Mouse (Mus musculus): Measurements from ENCODE around the gene Ogfrl1. TPM values are rescaled to one million over a fixed set of nuclear protein-coding genes. Genes with fewer than 3 reads are reported as not detected.
"Not testable (repeated sequence)": the region's sequence is repeated elsewhere in the genome, so short reads cannot be mapped to it uniquely, and the experiment has no call there.

Gene Ogfrl1
- 10 to 100 TPM; 11.9 to 12.4 TPM for total RNA-seq (2021)
- long read RNA-seq, experiment 1, full-length matches to known transcripts, result 17 of 31 reads
- long read RNA-seq, experiment 1, partial matches to known transcripts, result 0 of 31 reads
- long read RNA-seq, experiment 1, other reads (novel, unspliced or antisense), result 14 of 31 reads
- long read RNA-seq, experiment 2, full-length matches to known transcripts, result 22 of 50 reads
- long read RNA-seq, experiment 2, partial matches to known transcripts, result 6 of 50 reads
- long read RNA-seq, experiment 2, other reads (novel, unspliced or antisense), result 22 of 50 reads

DNA sequence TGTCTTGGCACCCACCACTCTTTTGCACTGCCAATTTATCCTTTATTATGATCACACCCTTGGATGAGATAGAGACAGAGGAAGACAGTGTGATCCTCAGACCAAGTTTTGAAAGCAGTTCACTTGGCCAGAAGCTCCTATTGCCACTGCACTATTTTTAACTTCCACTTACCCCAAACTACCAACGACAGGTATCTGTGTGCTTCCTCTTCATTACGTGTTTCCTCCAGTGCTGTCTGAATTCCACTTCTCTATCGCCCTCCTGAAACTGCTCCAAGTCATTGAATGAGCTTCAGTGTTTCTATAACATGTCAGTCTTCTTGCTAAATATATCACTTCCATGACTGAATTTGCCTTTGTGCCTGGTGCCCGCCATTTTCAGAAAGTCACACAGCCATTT, at the start of gene Ogfrl1:
Ogfrl1 (minus strand) TSS at position 150 of the 400 bp plus-strand sequence.
- no peak for DNase-seq (ENCODE audit: low spot score in 2 of 2)

DNA sequence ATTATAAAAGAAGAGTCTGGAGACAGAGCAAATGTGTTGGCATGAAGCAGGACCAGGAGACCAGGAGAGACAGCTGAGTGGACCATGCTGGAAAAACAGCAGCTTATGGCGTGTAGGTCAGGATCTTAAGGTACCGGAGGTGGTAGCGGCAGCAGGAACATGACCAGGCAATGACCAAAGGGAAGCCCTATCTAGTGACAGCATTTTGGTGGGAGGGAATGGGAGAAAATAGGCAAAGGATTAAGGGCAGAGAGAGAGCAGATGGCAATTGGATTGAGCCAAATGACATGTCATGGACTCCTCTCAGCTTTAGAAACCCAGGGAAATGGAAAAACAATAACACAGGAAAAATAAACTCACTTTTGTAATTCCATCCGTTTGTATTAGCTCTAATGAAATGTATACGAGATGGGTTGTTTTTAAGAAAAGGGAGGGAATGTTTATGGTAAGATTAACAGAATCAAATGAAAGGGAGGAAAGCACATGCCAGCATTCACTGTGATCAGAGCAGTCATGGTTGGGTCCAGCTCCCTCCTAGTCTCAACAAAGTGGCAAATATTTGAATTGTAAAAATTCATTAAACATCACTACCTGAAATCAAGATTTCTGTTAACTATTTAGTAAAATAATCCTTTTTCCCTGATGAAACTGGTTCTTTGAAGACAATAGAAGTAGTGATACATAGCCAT, 48.3 kb upstream of the Ogfrl1 start:
- no peak for DNase-seq (ENCODE audit: low spot score in 2 of 2)

DNA sequence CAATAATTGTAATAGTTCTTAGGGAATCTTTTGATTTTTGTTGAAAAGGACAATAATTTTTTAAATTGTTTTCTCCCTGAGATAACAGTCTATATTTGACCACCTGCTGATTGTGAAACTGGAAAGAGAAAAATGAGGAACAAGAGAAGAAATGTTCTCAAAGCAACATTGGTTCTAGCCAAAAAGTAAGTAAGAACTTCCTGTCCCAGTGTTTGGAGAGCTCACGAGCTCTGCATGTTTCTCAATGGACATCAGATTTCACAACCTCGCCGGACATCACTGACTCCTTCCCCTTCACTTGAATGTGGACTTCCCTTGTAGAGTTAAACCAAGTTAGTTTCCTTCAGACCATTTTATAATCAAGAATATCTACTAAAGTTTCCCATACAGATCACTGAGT, 36.0 kb upstream of the Ogfrl1 start:
- no peak for DNase-seq (ENCODE audit: low spot score in 2 of 2)

DNA sequence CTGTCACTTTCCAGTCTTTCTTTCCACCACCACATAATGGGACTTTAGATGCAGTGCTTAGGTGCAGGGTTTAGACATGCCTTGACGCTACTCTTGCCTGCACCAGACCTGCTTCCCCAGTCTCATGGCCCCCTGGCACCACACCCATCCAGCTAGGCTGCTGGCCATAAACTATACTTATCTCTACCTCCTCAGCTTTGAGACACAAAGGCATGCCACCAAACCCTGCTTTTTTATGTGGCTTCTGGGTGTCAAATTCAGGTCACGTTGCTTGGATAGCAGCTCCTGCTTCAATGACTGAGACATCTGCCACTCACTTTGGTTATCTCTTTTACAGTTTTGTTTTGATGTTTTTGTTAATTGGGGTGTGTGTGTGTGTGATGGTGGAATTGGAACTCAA, 28.9 kb upstream of the Ogfrl1 start:
- DNase-seq (ENCODE audit: low spot score in 2 of 2), result no peak

DNA sequence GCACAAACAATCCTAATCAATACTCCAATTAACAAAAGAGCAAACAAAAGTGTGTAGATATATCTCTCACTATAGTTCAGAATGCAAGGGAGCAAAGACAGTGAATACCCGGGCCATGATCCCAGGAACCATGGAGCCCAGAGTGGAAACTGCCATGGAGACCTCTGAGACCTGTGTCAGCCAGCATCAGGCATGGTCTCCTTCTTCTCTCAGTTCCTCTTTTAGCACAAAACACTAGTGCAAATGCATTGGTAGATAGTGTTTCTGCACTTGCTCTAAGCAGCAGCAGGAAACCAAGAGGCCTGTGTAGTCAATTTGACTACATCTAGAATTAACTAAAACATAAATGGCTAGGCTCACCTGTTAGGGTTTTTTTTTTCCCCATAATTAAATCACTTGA, 21.4 kb upstream of the Ogfrl1 start:
- no peak for DNase-seq (ENCODE audit: low spot score in 2 of 2)

DNA sequence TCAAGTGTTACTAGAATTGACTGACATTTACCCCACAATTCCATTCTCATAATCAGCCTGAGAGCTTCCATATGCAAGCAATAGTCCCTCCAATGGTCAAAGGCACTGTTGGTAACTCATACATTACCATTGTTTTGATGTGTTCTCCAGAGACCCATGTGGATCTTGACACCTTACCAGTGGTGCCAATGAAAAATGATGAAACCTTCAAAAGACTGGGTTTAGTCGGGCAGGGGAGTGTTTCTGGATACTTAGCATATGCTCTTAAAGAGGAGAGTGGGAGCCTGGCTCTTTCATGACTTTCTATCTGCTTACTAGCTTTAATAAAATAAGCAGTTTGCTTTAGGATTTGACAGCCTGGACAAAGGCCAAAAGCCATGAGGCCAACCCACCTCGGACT, 20.5 kb upstream of the Ogfrl1 start:
- no peak for DNase-seq (ENCODE audit: low spot score in 2 of 2)

DNA sequence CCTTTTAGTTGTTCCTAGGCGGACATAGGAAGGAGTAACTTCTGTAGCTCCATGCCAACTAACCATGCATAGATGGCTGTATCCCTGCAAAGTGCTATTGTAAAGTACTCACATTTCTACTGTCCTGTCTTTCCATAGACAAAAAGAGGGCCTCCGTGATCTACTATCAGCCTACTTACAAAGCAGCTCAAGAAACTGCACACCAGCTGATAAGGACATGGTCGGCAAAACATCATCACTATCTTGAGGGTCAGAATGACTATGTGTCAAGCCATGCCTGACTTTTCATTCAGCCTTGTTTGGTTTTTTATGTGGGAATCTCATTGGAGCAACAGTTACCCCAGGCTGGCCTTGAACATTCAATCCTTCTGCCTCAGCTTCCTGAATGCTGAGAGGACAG, 20.0 kb upstream of the Ogfrl1 start:
- DNase-seq (ENCODE audit: low spot score in 2 of 2), result no peak

DNA sequence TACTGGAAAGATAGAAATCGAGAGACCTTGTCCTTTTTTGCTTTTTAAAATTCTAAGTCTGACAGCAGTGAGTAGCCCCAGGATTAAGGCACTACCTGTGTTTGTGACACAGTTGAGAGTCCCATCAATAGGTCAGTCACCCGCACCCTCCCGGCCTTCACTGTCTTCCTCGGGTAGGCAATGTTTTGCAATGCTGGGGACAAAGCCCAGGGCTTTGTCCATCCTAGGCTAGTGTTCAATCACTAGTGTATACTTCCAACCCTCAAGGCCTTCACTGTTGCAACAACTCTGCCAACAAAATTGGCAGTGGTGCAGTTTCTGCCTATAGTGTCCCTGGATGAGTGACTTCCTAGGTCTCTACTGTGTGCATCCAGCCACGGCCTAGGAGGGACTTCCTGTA, 14.0 kb upstream of the Ogfrl1 start:
- DNase-seq (ENCODE audit: low spot score in 2 of 2), result no peak

DNA sequence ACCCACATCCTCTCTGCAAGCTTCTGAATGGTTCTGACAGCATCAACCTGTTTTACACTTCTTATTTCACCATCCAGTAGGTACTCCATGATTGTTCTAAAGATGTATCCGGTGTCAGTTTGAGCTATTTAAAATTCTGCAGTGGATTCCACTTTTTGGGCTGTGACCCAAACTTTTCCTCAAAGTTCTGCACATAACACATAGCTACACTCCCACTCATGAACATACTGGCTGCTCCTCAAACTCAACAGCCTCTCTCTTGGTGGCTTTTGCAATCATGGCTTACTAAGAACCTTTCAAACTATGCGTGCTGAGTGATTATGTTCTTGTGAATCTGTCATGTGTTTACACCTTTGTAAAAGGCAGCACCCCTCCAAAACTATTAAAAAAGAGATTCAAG, 12.4 kb upstream of the Ogfrl1 start:
- no peak for DNase-seq (ENCODE audit: low spot score in 2 of 2)

DNA sequence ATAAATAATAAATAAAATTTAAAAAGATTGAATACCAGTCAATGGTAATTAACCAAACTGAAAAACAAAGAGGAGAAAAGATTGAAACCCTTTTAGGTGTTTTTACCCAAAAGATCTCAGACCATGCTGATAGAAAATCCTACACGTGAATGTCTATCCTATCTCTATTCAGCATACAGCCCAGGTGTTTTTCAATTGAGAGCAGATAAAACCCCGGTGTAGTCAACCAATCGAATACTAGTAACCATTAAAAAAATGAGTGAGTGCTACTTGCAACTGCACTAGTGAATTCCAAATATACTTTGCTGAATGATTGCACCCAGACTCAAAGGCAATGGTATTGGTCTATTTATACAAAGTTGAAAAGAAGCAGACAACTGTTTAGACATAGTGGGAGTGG, 4.8 kb upstream of the Ogfrl1 start:
- DNase-seq (ENCODE audit: low spot score in 2 of 2), result no peak

DNA sequence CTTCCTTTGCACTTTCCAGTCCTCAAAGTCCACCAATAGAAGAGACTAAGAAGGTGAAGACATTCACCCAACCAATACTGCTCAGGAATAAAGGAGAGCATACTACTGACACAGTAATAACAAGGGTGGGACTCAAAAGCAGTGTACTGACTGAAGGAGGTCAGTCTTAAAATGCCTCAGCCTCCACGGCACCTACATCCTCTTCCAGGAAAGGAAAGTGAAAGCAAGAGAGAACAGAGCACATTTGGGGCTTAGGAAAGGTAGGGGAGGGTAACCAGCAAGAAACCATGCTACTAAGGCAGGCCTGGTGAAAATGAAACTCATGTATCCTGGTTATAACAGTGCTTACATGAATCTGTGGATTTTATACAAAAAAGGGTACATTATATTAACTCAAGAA, 2.0 kb upstream of the Ogfrl1 start:
- no peak for DNase-seq (ENCODE audit: low spot score in 2 of 2)

DNA sequence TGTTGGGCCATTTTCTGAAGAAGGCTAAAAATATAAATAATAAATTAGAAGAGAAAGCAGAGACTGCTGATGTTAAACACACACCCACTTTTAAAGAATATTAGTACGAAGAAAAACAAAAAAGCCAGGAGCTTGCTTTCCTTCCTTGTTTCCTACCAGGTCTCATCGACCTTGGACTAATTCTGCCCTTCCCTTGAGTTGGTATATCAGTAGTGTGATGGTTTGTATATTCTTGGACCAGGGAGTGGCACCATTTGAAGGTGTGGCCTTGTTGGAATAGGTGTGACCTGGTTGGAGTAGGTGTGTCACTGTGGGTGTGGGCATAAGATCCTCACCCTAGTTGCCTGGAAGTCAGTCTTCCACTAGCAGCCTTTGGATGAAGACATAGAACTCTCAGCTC, 3.2 kb downstream of the Ogfrl1 start:
- not testable (repeated sequence) for DNase-seq (ENCODE audit: low spot score in 2 of 2)

DNA sequence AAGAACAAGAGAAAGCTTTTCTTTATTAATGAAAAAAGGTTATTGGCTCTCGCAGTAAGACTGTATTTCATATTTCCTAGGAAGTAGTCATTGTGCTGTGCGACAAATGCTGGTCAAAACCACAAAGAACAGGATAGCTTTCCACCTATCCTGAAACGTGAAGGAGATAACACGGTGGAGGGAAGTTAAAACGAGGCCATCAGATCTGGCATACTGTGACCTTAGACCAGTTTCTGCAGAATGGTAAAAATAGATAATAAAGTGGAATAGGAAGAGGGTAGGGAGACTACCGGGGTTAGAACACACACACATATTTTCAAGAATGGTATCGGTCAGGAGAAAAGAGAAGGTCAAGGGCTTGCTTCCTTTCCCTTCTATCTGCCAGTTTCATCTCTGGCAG, 5.8 kb downstream of the Ogfrl1 start:
- DNase-seq (ENCODE audit: low spot score in 2 of 2), result no peak

DNA sequence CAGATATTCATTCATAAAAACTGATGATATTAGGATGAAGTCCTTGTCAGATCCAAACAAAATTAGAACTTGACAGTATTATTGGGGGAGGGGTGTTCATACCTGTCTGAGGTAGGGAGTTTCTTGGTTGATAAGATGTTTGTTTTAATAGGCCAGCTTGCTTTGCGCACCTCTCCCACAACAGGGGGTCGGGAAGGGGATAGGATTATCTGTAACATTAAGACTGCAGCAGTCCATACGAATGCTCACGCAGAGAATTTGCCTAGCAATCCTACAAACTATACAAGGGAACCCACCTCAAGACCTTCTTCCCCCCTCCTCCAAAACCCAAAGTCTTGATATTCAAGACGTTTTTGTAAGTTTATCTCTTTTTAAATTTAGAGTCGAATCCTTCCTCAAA, 13.2 kb downstream of the Ogfrl1 start:
- DNase-seq (ENCODE audit: low spot score in 2 of 2), result no peak

DNA sequence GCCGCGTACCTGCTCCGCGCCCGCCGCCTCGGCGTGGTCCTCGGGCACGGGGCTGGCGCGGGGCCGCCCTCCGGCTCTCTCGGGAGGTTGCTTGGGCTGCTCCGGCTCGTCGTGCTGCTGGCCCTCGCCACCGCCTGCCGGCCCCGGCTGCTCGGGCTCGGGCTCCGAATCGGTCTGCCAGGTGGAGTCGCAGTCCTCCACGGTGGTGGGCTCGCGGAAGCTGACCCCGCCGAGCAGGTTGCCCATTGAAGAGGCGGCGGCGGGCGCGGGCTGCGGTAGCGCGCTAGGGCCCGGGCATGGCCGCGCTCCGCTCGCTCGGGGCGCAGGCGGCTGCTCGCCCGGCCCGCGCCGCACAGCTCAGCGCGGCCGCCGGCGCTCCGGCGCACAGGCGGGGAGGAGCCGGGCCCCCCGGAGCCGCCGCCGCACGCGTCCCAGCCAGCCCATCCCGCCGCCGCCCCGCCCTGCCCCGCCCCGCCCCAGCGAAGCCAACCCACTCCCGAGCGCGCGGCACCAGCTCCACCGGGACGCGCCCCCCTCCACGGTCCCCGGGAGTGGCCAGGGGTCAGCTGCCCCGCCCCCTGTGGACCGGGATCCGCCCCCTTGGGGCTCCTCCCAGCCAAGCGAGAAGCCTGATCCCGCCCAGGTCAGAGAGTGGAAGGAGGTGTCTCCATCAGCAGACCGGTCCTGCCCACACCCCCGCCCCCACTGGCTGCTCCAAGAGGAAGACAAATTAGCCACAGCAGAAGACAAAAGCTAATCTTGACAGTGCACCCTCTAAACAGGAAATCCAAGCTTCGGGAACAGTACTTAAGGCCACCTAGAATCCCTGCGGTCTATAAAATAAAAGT, 14.5 kb downstream of the Ogfrl1 start:
- DNase-seq (ENCODE audit: low spot score in 2 of 2), result peak; percentile 93 to 97

DNA sequence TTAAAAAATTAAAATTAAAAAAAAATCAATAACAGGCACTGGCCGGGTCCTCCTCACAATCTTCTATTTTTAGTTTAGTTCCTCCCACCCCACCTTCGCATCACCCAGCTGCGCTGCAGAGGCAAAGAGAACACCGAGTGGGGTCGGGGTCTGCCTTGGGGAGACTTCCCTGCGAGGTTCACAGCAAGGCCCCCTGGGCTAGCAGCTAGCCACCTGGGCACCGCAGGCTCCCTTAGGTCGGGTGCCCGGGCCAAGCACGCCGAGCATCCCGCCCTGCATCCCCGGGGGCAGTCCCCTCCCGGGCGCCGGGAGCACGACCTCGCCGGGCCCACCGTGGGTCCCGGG, 15.1 kb downstream of the Ogfrl1 start:
- no peak for DNase-seq (ENCODE audit: low spot score in 2 of 2)

DNA sequence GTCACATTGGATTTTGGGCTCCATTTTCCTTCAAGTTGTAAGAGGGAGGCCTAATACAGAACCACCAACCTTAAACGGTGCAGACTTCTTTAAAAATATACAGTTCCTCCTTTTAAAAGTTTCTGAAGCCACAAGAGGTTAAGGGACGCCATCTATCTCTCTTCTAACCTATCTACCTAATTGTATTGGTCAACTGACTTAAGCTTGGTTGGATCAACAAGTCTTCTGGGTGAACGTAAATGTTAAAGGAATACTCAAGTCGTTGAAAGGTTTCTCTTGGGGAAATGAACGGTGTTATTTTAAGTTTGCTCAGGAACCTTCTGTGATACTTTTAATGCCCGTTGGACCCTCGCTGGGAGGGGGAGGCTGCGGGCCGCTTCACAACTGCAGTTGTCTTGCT, 15.5 kb downstream of the Ogfrl1 start:
- no peak for DNase-seq (ENCODE audit: low spot score in 2 of 2)

DNA sequence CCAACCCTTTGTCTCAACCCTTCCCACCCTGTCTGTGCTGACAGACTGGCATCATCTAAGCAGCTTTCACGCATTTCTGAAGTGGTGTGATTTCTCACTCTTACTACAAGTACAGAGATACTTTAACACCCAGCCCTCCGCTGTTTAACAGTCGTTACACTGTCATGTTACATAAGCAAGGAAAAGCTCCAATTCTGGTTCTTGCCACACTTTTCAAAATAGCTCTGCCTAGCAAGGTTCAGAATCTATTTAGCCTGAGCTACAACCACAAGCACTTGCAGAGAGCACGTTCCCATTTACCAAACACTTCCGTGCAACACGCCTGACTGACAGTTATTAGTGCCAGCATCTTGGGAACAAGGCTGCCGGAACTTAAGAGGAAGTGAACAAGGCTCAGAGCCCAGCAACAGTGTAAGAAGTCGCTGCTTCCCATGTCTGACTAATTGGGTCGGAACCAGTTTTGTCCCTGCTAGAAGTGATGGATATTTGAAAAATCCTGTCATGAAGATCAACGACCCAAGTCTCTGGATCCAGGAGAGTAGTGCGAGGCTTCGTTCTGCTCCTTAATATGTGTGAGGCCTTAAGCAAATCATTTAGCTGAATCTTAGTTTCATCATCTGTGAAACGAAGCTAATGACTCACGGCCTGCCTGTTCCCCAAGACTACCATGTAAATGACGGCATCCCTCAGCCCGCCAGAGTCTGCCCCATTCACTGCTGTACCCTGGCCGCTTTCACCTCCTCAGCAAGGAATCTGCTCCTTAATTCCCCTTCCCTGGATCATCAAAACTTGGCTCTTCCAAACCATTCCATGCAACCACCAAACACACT, 17.4 kb downstream of the Ogfrl1 start:
- DNase-seq (ENCODE audit: low spot score in 2 of 2), result no peak

DNA sequence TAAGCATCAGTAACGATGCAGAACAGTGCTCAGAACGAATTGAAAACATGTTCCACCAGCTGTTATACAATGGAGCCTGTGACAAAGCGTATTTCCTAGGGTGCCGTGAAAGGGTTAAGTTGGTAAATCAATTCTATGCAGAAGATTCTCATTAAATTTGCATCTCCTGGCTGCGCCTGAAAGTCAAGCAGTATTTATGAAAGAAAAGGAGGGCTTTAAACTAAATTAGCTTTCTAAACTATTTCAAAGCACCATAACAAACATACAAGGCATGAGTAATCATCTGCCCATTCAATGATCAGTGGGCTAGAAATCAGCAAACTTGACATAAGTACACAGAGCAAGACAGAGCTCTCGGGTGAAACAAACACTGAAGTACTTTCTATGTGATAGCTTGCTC, 18.3 kb downstream of the Ogfrl1 start:
- DNase-seq (ENCODE audit: low spot score in 2 of 2), result no peak

DNA sequence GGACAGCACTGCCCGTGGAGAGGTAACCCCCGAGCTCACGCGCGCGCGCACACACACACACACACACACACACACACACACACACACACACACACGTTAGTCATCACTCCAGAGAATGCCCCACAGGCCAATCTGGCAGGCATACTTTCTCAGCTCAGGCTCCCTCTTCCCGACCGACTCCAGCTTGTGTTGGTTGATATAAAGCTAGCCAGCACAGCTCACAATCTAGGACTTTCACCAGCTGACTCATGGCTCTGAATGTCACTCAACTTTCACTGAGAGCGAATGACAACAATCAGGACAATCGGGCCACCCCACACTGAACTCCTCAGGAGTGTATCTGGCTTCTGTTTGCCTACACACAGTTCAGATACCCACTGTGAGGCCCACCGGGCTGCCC, 20.0 kb downstream of the Ogfrl1 start:
- no peak for DNase-seq (ENCODE audit: low spot score in 2 of 2)

DNA sequence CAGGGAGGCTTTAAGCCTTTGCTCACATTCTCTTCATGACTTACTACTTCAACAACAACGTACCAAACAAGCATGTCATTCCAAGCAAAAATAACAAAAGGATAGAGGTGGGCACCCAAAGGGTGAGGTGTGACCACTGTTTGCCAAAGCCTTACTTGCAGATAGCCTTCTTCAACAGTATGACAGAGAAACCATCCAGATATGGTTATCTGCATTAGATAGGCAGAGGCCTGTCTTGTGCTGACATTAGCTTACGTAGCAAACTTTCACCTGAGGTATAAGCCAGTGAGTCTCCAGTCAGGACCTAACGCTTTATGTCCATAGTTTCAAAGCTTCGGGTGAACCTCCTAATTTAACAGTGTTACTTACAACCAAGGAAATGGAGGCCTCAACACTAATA, 23.4 kb downstream of the Ogfrl1 start:
- DNase-seq (ENCODE audit: low spot score in 2 of 2), result no peak
